Mouse (Mus musculus) embryonic facial prominence, embryonic 10.5 days (tissue): ENCODE data around the gene Fra10ac1. TPM values are rescaled to one million over a fixed set of nuclear protein-coding genes. Genes with fewer than 3 reads are reported as not detected.

Experiments used
- DNase-seq: peaks from one replicate; pipeline ENCODE4 v3.0.0-alpha.2; 2017; ENCODE audit warnings: low spot score
- H3K27ac ChIP-seq: fragments of 300-500 bp; sonication (generic); replicated peaks from 2 replicates; pipeline ENCODE4 v1.5.1; 2016; ENCODE audit warnings: mild to moderate bottlenecking
- H3K27me3 ChIP-seq: fragments of 300-500 bp; sonication (generic); replicated peaks from 2 replicates; pipeline ENCODE4 v1.6.1; 2016; ENCODE audit warnings: low read depth, mild to moderate bottlenecking; ENCODE audit not compliant: poor library complexity, severe bottlenecking
- H3K36me3 ChIP-seq: fragments of 300-500 bp; sonication (generic); replicated peaks from 2 replicates; pipeline ENCODE4 v1.6.1; 2016; ENCODE audit warnings: mild to moderate bottlenecking, moderate library complexity
- H3K4me1 ChIP-seq: fragments of 300-500 bp; sonication (generic); 2 replicates; pipeline ENCODE4 v1.6.1; 2016
- H3K4me3 ChIP-seq: fragments of 300-500 bp; sonication (generic); 2 replicates; pipeline ENCODE4 v1.5.1; 2016; ENCODE audit warnings: mild to moderate bottlenecking, moderate library complexity
- H3K9me3 ChIP-seq: fragments of 300-500 bp; sonication (generic); 2 replicates; pipeline ENCODE4 v1.6.1; 2016; ENCODE audit warnings: mild to moderate bottlenecking
- WGBS: fragments of 180-500 bp; shearing (Covaris S2); methylation state at CpG from one replicate; pipeline ENCODE4 v1.1.7; 2016; 5-methylcytosine and 5-hydroxymethylcytosine counted together
- polyA plus RNA-seq: library from polyadenylated mRNA; unstranded; fragments of >200 nt; fragmentation: Nextera tagmentation; extraction: Ambion mirVana; gene quantifications from 2 replicates; pipeline ENCODE4 v1.2.1, GENCODE M21; 2016

The Fra10ac1 gene
- polyA plus RNA-seq, 1 experiment from 2014 or later = 44.1 TPM

- Histone ChIP-seq H3K4me1 (peaks cover 17% of the 10 kb centered on the region), H3K9me3 (no peaks in the 10 kb centered on the region), H3K36me3 (no peaks in the 10 kb centered on the region), H3K4me3 (no peak overlapping the region), H3K27me3 (no peaks in the 10 kb centered on the region), H3K27ac (no peak overlapping the region)
- no peak for DNase-seq
- 74% methylated on average over 7 of the region's 7 CpGs for WGBS
These were observed 22.2 kb upstream of the Fra10ac1 start for GRCm38 (mm10) chr19:38246177-38246622.

- peaks cover 12% of the 10 kb centered on the region for H3K4me1 ChIP-seq
- H3K4me3 ChIP-seq = no peak overlapping the region
- 71% methylated on average over 10 of the region's 10 CpGs for WGBS
- no peaks in the 10 kb centered on the region for H3K36me3 ChIP-seq
- no peak overlapping the region for H3K27ac ChIP-seq
- DNase-seq = no peak
- no peaks in the 10 kb centered on the region for H3K27me3 ChIP-seq
- no peaks in the 10 kb centered on the region for H3K9me3 ChIP-seq
These were observed 21.6 kb upstream of the Fra10ac1 start for GRCm38 (mm10) chr19:38245361-38246176.

- WGBS = 73% methylated on average over 8 of the region's 8 CpGs
- H3K4me3 ChIP-seq = no peak overlapping the region
- no peaks in the 10 kb centered on the region for H3K9me3 ChIP-seq
- DNase-seq = no peak
- H3K27me3 ChIP-seq = no peaks in the 10 kb centered on the region
- H3K27ac ChIP-seq = no peak overlapping the region
- H3K4me1 ChIP-seq = peaks cover 12% of the 10 kb centered on the region
- no peaks in the 10 kb centered on the region for H3K36me3 ChIP-seq
These were observed 20.8 kb upstream of the Fra10ac1 start for GRCm38 (mm10) chr19:38244748-38245147.

GRCm38 (mm10) chr19:38242314-38242852 lies 18.4 kb upstream of the Fra10ac1 start:
- 91% methylated on average over 8 of the region's 8 CpGs for WGBS
- DNase-seq = no peak
- no peak overlapping the region for H3K27ac ChIP-seq
- H3K27me3 ChIP-seq = no peaks in the 10 kb centered on the region
- H3K4me3 ChIP-seq = no peak overlapping the region
- H3K4me1 ChIP-seq = peaks cover 26% of the 10 kb centered on the region
- H3K36me3 ChIP-seq = no peaks in the 10 kb centered on the region
- H3K9me3 ChIP-seq = no peaks in the 10 kb centered on the region

GRCm38 (mm10) chr19:38238213-38238951 lies 14.4 kb upstream of the Fra10ac1 start:
- no peaks in the 10 kb centered on the region for H3K9me3 ChIP-seq
- H3K4me1 ChIP-seq = peaks cover 19% of the 10 kb centered on the region
- H3K36me3 ChIP-seq = no peaks in the 10 kb centered on the region
- 68% methylated on average over 12 of the region's 12 CpGs for WGBS
- no peak overlapping the region for H3K4me3 ChIP-seq
- H3K27ac ChIP-seq = peak overlapping the region; percentile 48
- DNase-seq = no peak
- H3K27me3 ChIP-seq = no peaks in the 10 kb centered on the region

GRCm38 (mm10) chr19:38237834-38238212 lies 13.9 kb upstream of the Fra10ac1 start:
- no peaks in the 10 kb centered on the region for H3K27me3 ChIP-seq
- no peaks in the 10 kb centered on the region for H3K36me3 ChIP-seq
- peak overlapping the region; percentile 48; the same call in 1 of the 2 replicates for H3K27ac ChIP-seq
- 41% methylated on average over 3 of the region's 3 CpGs for WGBS
- no peaks in the 10 kb centered on the region for H3K9me3 ChIP-seq
- peaks cover 19% of the 10 kb centered on the region for H3K4me1 ChIP-seq
- no peak overlapping the region for H3K4me3 ChIP-seq
- DNase-seq = no peak

GRCm38 (mm10) chr19:38236526-38236925 lies 12.6 kb upstream of the Fra10ac1 start:
- Histone ChIP-seq H3K27ac (no peak overlapping the region), H3K4me1 (peaks cover 26% of the 10 kb centered on the region), H3K27me3 (no peaks in the 10 kb centered on the region), H3K36me3 (no peaks in the 10 kb centered on the region), H3K4me3 (no peak overlapping the region), H3K9me3 (no peaks in the 10 kb centered on the region)
- 75% methylated on average over 5 of the region's 5 CpGs for WGBS
- no peak for DNase-seq

- H3K9me3 ChIP-seq = 0 out of 2 replicates have a peak, but pooled peaks cover 11% of the 10 kb centered on the region
- peak; percentile 21 for DNase-seq
- no peaks in the 10 kb centered on the region for H3K36me3 ChIP-seq
- WGBS = 18% methylated on average over 4 of the region's 4 CpGs
- H3K27ac ChIP-seq = no peak overlapping the region
- no peaks in the 10 kb centered on the region for H3K27me3 ChIP-seq
- H3K4me1 ChIP-seq = peaks cover 15% of the 10 kb centered on the region
- no peak overlapping the region for H3K4me3 ChIP-seq
These were observed 8.6 kb upstream of the Fra10ac1 start for GRCm38 (mm10) chr19:38232516-38232915.

GRCm38 (mm10) chr19:38232087-38232486 lies 8.1 kb upstream of the Fra10ac1 start:
- Histone ChIP-seq H3K9me3 (0 out of 2 replicates have a peak, but pooled peaks cover 11% of the 10 kb centered on the region), H3K27ac (no peak overlapping the region), H3K27me3 (no peaks in the 10 kb centered on the region), H3K4me3 (no peak overlapping the region), H3K36me3 (no peaks in the 10 kb centered on the region), H3K4me1 (peaks cover 12% of the 10 kb centered on the region)
- 66% methylated on average over 8 of the region's 8 CpGs for whole genome bisulfite sequencing
- DNase-seq = no peak

- no peaks in the 10 kb centered on the region for H3K27me3 ChIP-seq
- no peak overlapping the region for H3K4me3 ChIP-seq
- H3K27ac ChIP-seq = no peak overlapping the region
- peaks cover 10% of the 10 kb centered on the region for H3K4me1 ChIP-seq
- WGBS = 52% methylated on average over 2 of the region's 2 CpGs
- no peak for DNase-seq
- H3K36me3 ChIP-seq = no peaks in the 10 kb centered on the region
- H3K9me3 ChIP-seq = 0 out of 2 replicates have a peak, but pooled peaks cover 11% of the 10 kb centered on the region
These were observed 4.7 kb upstream of the Fra10ac1 start for GRCm38 (mm10) chr19:38228699-38229098.

GRCm38 (mm10) chr19:38224685-38225060 lies 717 bp upstream of the Fra10ac1 start:
- DNase-seq = no peak
- no peaks in the 10 kb centered on the region for H3K27me3 ChIP-seq

GRCm38 (mm10) chr19:38223356-38223904 lies 526 bp downstream of the Fra10ac1 start:
- H3K27ac ChIP-seq = peak overlapping the region; percentile 90
- peak overlapping the region; percentile 81 for H3K4me3 ChIP-seq
- H3K4me1 ChIP-seq = peaks cover 10% of the 10 kb centered on the region
- no peaks in the 10 kb centered on the region for H3K9me3 ChIP-seq
- H3K36me3 ChIP-seq = peaks cover 11% of the 10 kb centered on the region
- H3K27me3 ChIP-seq = no peaks in the 10 kb centered on the region
- 14% methylated on average over 12 of the region's 12 CpGs for WGBS
- no peak for DNase-seq

More at GRCm38 (mm10) chr19:38224685-38225060, 717 bp upstream of the Fra10ac1 start:
- Histone ChIP-seq H3K4me1 (peaks cover 10% of the 10 kb centered on the region), H3K27ac (peak overlapping the region; percentile 90), H3K9me3 (0 out of 2 replicates have a peak, but pooled peaks cover 10% of the 10 kb centered on the region), H3K4me3 (peak overlapping the region; percentile 81), H3K36me3 (peaks cover 2% of the 10 kb centered on the region)
- 16% methylated on average over 9 of the region's 9 CpGs for WGBS
